Mouse (Mus musculus) adipocyte (in vitro differentiated cells): ENCODE data around the gene Klb.
"Not testable (repeated sequence)": the region's sequence is repeated elsewhere in the genome, so short reads cannot be mapped to it uniquely, and the experiment has no call there.

ENCODE experiments used
- DNase-seq: peaks from one replicate; pipeline ENCODE4 v3.0.0-alpha.2; 2016; ENCODE audit warnings: low spot score

The Klb gene

GRCm38 (mm10) chr5:65348168-65348567, at the start of gene Klb:
Gene Klb, plus strand, starts transcription at chr5:65348314.
- no peak for DNase-seq

DNA sequence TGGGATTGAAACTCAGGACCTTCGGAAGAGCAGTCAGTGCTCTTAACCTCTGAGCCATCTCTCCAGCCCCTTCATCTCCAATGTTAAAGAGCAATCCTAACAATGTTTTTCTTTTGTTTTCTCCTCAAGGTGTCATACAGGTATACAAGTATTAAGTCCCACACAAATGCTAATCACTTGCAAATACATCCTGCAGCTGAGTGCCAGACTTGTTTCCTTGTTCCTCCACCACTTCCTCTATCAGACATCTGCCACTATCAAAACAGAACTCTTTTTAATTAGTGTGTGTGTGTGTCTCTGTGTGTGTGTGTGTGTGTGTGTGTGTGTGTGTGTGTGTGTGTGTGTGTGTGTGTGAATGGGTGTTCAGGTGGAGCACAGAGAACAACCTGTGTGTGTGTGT, 48.5 kb upstream of the Klb start:
- not testable (repeated sequence) for DNase-seq

GRCm38 (mm10) chr5:65300121-65300520, 48.0 kb upstream of the Klb start:
- DNase-seq, result no peak

DNA sequence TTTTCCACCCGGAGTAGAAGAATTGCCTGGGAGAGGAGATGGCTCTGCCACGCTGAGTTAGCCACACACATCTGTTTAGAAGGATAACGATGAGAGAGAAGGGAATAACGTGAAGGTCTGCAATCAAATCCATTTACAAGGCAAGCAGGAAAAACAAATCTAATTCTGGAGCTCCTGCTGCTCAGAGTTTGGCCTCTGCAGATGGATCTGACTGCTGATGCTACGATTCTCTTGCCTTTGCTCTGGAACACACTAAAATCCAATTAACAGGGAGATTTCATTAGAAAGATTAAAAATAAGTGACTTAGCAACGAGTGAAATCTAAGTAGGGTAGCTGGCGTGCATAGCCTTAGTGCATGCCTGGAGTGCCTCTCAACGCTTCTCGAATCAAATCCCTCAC, 42.6 kb upstream of the Klb start:
- no peak for DNase-seq

- DNase-seq, result no peak
Measured at GRCm38 (mm10) chr5:65308208-65308607, 39.9 kb upstream of the Klb start.

- DNase-seq, result no peak
Measured at GRCm38 (mm10) chr5:65308866-65309265, 39.2 kb upstream of the Klb start.

DNA sequence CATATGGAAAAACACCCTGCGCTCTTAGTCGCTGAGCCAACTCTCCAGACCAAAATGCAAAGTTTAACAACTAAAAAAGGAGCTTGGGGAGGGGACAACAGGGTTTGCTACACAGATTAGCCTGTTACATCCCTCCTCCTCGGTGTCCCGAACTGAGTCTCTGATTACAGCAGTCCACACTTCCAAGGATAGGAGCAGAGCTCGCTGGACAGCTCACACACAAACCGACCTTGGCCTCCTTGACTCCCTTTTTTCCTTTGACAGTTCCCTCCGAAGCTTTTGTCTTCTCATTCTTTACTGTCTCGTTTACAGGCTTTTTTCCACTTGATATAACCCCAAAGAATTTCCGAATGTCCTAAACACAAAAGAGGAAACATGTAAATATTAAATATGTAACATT, 28.9 kb upstream of the Klb start:
- DNase-seq, result no peak

GRCm38 (mm10) chr5:65322165-65322564, 25.9 kb upstream of the Klb start:
- DNase-seq, result no peak

DNA sequence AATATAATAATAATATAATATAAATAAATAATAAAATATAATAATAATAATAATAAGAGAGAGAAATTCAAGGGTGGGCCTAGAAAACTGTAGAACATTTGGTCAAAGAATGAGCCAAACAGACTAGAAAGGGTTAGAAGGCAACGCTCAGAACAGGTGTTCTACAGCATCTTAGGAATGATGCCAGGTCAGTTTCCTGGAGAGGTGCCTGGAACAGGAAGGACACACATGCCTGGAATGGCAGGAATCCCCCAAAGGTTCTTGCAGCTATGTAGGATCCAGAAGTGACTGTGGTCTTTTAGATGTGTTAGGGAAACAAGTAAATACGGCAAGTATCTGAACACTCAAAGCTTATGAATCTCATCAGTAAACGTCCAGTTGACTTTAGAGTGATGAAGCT, 23.8 kb upstream of the Klb start:
- no peak for DNase-seq

DNA sequence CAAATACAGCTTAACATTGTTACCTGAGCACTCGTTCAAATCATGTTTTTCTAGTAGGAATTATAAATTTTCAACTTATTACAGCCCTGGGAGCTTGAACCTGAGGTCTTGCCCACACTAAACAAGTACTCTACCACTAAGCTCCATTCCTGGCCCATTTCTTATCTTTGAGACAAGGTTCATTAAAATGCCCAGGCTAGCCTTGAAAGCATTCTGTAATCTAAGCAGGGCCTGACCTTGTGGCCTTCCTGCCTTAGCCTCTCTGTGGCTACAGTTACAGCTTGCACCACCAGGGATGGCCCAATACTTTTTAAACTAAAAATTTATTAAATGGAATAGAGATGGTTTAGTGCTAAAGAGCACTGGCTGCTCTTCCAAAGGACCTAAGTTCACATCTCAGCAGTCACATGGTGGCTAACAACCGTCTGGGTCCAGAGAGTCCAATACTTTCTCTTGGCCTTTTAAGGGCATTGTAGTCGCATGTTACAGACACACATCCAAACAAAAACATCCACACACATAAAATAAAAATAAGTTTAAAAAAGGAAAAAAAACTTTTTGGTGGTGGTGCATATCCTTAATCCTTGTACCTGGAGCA, 23.3 kb upstream of the Klb start:
- DNase-seq, result no peak

DNA sequence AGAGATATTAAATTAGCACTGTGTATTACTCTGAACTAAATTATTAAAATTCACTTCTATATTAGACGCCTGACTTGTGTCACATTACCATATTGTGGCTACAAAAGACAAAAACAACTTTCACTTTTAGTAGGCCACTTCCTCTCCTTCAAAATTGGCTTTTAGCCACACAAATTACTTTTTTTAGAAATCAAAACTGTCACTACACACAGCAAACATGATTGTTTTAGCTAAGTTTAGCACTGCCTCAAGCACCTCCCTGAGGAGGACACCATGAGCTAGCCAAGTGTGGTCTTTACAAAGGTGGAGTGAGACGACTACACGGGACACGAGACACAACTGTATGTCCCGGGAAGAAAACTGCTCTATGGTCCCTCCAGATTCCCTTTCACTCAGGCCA, 21.9 kb upstream of the Klb start:
- DNase-seq, result peak; percentile 56

DNA sequence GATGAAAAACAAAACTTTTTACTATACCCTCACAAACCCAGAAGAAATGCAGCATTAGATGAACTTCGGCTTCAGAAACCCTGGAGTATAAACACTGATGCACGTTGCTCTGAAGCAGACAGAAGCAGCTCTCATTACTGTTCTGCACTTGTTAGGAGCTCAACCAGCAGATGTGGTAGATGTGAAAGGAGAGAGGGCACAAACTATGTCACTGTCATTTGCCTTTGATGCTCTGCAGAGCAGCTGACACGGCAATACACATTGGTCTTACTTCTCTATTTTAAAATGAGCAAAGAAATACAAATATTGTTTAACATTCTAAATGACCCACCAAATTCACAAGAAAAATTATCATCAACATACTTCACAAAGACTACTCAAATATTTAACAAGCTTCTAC, 18.1 kb upstream of the Klb start:
- DNase-seq, result no peak

GRCm38 (mm10) chr5:65334788-65335187, 13.3 kb upstream of the Klb start:
- DNase-seq, result no peak

- peak; percentile 83 for DNase-seq
Measured at GRCm38 (mm10) chr5:65335298-65336074, 12.6 kb upstream of the Klb start, which contains the start of gene Rfc1. Gene Rfc1, minus strand, starts transcription at chr5:65335670.

DNA sequence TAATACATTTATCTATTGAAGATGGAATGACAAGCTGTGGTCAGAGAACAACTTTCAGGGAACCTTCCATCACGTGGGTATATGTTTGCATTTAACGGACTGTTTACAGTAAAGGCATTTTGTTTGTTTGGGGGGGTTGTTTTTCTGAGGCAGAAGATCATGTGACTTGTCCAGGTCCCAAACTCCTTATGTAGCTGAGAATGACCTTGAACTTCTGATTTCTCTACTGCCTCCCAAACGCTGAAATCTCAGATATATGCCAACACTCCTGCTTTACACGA, 12.1 kb upstream of the Klb start:
- DNase-seq, result no peak

GRCm38 (mm10) chr5:65338394-65338793, 9.7 kb upstream of the Klb start:
- DNase-seq, result no peak

GRCm38 (mm10) chr5:65340167-65340566, 7.9 kb upstream of the Klb start:
- no peak for DNase-seq

DNA sequence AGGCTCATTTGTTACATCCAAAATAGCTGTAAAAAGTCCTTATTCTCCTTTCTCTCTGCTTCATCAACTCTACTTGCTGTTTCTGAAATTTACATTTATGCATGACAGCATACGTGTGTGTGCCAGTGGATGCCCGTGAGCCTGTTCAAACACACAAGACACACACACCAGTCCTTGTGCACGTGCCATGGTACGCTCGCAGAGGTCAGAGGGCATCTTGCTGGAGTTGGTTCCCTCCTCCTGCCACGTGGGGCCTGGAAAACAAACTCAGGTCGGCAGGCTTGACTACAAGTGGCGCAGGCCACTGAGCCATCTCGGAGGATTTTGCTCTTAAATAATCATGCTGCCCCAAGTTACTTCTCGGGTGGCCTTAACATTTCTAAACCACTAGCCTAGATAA, 2.4 kb downstream of the Klb start:
- no peak for DNase-seq

GRCm38 (mm10) chr5:65354097-65354496, 6.0 kb downstream of the Klb start:
- peak; percentile 92 for DNase-seq

- DNase-seq, result no peak
Measured at GRCm38 (mm10) chr5:65354985-65355384, 6.9 kb downstream of the Klb start.

GRCm38 (mm10) chr5:65356851-65357250, 8.7 kb downstream of the Klb start:
- DNase-seq, result peak; percentile 93

DNA sequence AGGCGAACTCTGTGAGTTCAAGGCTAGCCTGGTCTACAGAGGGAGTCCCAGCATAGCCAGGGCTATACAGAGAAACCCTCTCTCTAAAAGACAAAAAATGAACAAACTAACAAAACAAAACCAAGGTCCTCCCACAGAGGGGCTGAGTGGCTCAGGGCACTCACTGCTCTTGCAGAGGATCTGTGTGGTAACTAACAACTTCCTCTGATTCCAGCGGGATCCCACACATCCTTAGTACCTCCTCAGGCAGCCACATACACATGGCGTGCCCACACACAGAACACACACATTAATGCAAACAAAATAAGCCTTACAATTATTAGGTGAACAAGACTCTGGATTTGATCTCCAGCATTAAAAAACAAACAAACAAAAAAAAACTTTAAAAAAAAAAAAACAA, 9.7 kb downstream of the Klb start:
- no peak for DNase-seq

- no peak for DNase-seq
Measured at GRCm38 (mm10) chr5:65367837-65368236, 19.7 kb downstream of the Klb start.

DNA sequence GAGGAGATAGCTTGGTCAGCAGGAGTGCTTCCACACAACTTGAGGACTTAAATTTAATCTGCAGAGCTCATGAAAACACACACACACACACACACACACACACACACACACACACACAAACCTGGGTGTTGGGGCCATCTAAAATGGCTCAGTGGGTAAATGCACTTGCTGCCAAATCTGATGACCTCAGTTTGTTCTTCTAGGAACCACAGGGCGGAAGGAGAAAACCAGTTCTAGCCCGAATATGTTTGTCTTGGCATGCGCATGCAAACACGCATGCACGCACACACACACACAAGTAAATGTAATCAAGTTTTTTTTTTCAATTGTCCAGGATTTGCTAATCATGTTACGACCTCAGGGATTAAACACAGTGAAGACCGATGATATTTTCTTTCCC, 23.4 kb downstream of the Klb start:
- DNase-seq, result no peak
